Mouse (Mus musculus) adrenal gland, adult 18-20 months (tissue): Measurements from ENCODE around the gene Bid. TPM values are rescaled to one million over a fixed set of nuclear protein-coding genes. Genes with fewer than 3 reads are reported as not detected.
A peak's percentile ranks its signal among the peaks of the same experiment; 100 is the strongest.

Experiments
- DNase-seq, 2 experiments: peaks; one replicate each; pipeline ENCODE4 v3.0.0; 2021 to 2022; ENCODE audit warnings: low spot score in 2 of 2
- long read RNA-seq, 2 experiments: library from polyadenylated mRNA; stranded (forward); transcript quantifications; one replicate each; pipeline ENCODE4 v2.0.0; 2021
- total RNA-seq, 2 experiments: library from RNA; stranded (reverse); gene quantifications; 1 replicate in 1 of 2; 2 replicates in 1 of 2; pipeline ENCODE4 v1.2.3; 2021

Bid gene
- total RNA-seq, result 1 to 10 TPM; 4.5 to 4.8 TPM
- long read RNA-seq, experiment 1, transcript Bid-201 (6 exons, 2,189 nt), result major isoform, 5 of 9 reads
- long read RNA-seq, experiment 1, partial matches to known transcripts, result 1 of 9 reads
- long read RNA-seq, experiment 1, other reads (novel, unspliced or antisense), result 3 of 9 reads
- long read RNA-seq, experiment 2, transcript Bid-201 (6 exons, 2,189 nt), result major isoform, 10 of 14 reads
- long read RNA-seq, experiment 2, partial matches to known transcripts, result 1 of 14 reads
- long read RNA-seq, experiment 2, other reads (novel, unspliced or antisense), result 3 of 14 reads

GRCm38 (mm10) chr6:120916074-120916971, at the start of gene Bid:
Gene Bid, minus strand, starts transcription at chr6:120916853.
- peak; percentile 89 for DNase-seq

GRCm38 (mm10) chr6:120965814-120966213, 49.2 kb upstream of the Bid start:
- DNase-seq, result no peak

GRCm38 (mm10) chr6:120964179-120964578, 47.5 kb upstream of the Bid start:
- no peak for DNase-seq

- DNase-seq, result no peak
Observed at GRCm38 (mm10) chr6:120960338-120961030, 43.8 kb upstream of the Bid start.

GRCm38 (mm10) chr6:120957331-120957730, 40.7 kb upstream of the Bid start:
- no peak for DNase-seq

GRCm38 (mm10) chr6:120956259-120957161, 39.9 kb upstream of the Bid start:
- DNase-seq, result no peak

- no peak for DNase-seq
Observed at GRCm38 (mm10) chr6:120955215-120955614, 38.6 kb upstream of the Bid start.

GRCm38 (mm10) chr6:120954241-120954640, 37.6 kb upstream of the Bid start:
- no peak for DNase-seq

- DNase-seq, result no peak
Observed at GRCm38 (mm10) chr6:120952475-120952874, 35.8 kb upstream of the Bid start.

- no peak for DNase-seq
Observed at GRCm38 (mm10) chr6:120951311-120951710, 34.7 kb upstream of the Bid start.

GRCm38 (mm10) chr6:120945510-120945909, 28.9 kb upstream of the Bid start:
- no peak for DNase-seq

GRCm38 (mm10) chr6:120943964-120944363, 27.3 kb upstream of the Bid start:
- DNase-seq, result no peak

- DNase-seq, result no peak
Observed at GRCm38 (mm10) chr6:120943551-120943950, 26.9 kb upstream of the Bid start.

- no peak for DNase-seq
Observed at GRCm38 (mm10) chr6:120943079-120943478, 26.4 kb upstream of the Bid start.

- no peak for DNase-seq
Observed at GRCm38 (mm10) chr6:120941575-120941974, 24.9 kb upstream of the Bid start.

- DNase-seq, result no peak
Observed at GRCm38 (mm10) chr6:120941084-120941481, 24.4 kb upstream of the Bid start.

- no peak for DNase-seq
Observed at GRCm38 (mm10) chr6:120940446-120941083, 23.9 kb upstream of the Bid start.

- DNase-seq, result no peak
Observed at GRCm38 (mm10) chr6:120939783-120940182, 23.1 kb upstream of the Bid start.

- DNase-seq, result no peak
Observed at GRCm38 (mm10) chr6:120938763-120939450, 22.3 kb upstream of the Bid start.
